Mouse (Mus musculus): ENCODE data around the gene Cbarp.
A peak's percentile ranks its signal among the peaks of the same experiment; 100 is the strongest.
"Not testable (repeated sequence)": the region's sequence is repeated elsewhere in the genome, so short reads cannot be mapped to it uniquely, and the experiment has no call there.

Cbarp gene

DNA sequence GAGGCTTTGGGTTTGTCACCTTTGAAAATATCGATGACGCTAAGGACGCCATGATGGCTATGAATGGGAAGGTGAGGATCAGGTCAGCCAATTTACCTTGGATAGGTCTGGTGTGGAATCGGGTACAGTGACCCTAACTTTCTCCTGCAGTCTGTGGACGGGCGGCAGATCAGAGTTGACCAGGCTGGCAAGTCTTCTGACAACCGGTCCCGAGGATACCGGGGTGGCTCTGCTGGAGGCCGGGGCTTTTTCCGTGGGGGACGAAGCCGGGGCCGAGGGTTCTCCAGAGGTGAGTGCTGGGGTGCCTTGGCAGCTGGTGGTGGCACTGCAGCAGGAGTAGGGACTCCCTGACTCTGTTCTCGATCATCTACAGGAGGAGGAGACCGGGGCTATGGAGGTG lies 29.4 kb upstream of the Cbarp start:
- DNase-seq, result peak in 1 of 2 experiments; percentile 37

GRCm38 (mm10) chr10:80169651-80170050 lies 29.0 kb upstream of the Cbarp start:
- DNase-seq, result no peak

DNA sequence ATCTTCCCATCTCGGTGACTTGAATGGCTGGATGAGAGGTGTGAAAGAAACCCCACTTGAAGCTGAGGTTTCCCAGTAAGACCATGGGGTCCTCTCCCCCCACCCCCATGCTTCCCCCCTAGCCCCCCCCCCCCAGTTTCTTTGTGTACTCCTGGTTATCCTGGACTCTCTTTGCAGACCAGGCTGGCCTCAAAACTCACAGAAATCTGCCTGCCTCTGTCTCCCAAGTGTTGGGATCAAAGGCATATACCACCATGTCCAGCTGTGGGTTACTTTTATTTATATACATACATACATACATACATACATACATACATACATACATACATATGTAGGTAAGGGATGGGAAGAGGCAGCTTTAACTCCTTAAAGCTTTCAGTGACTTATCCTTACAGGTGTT lies 28.4 kb upstream of the Cbarp start:
- DNase-seq, result no peak

GRCm38 (mm10) chr10:80168038-80168661 lies 27.5 kb upstream of the Cbarp start:
- peak; percentile 86 to 89 for DNase-seq

GRCm38 (mm10) chr10:80167460-80168037 lies 26.9 kb upstream of the Cbarp start:
- DNase-seq, result peak; percentile 99 to 100

DNA sequence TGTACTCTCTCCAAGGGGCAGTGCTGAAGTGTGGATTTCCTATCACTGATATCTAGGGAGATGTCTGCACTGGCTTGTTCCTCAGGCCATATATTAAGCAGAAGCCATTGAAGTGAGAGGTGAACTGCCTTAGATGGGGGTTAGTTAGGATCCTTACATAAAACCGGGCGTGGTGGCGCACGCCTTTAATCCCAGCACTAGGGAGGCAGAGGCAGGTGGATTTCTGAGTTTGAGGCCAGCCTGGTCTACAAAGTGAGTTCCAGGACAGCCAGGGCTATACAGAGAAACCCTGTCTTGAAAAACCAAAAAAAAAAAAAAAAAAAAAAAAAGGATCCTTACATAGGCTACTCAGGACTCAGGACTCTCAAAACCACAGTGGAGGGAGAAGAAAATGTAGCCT lies 25.5 kb upstream of the Cbarp start:
- not testable (repeated sequence) for DNase-seq

- DNase-seq, result peak; percentile 9 to 48
These were observed 24.9 kb upstream of the Cbarp start, which contains the start of gene Cirbp for GRCm38 (mm10) chr10:80165392-80166128. Gene Cirbp (plus strand): TSS chr10:80165985.

- peak; percentile 90 for DNase-seq
These were observed 24.3 kb upstream of the Cbarp start for GRCm38 (mm10) chr10:80164998-80165344.

DNA sequence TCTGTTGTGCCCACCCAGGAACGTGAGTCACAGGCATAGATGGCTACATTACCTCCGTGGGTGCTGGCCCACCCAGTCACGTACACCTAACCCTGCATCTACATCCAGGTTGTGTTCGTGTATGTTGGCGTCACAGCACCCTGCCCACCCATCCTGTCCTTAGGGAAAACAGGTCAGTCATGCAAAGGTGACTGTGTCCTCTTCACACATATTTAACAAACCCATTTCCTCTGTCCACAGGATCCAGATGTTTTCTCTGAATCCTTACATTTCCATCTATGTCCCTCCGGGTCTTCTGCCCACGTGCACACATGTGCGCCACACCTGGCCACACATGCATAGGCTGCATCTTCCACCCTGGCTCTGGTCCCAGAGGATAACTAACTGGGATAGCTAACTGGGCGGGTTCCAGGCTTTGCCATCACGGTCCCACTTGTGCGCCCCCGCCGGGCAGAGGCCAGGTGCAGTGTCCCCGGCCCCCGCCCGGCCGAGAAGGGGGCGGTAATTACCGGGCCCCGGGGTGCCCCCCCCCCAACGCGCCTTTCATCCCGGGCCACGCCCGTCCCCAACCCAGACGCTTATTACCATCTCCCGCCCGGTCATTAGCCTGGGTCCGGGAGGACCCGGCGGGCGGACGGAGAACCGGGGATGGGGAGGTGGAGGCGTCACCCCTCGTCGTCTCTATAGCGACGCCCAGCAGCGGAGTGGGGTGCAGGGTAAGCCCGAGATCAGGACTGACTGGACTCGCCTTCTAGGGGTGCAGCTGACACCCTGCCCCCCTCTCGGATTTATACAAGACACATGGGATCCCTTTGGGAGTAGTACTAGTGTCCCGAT lies 23.7 kb upstream of the Cbarp start:
- no peak for DNase-seq

- DNase-seq, result no peak
These were observed 23.1 kb upstream of the Cbarp start for GRCm38 (mm10) chr10:80163721-80164120.

DNA sequence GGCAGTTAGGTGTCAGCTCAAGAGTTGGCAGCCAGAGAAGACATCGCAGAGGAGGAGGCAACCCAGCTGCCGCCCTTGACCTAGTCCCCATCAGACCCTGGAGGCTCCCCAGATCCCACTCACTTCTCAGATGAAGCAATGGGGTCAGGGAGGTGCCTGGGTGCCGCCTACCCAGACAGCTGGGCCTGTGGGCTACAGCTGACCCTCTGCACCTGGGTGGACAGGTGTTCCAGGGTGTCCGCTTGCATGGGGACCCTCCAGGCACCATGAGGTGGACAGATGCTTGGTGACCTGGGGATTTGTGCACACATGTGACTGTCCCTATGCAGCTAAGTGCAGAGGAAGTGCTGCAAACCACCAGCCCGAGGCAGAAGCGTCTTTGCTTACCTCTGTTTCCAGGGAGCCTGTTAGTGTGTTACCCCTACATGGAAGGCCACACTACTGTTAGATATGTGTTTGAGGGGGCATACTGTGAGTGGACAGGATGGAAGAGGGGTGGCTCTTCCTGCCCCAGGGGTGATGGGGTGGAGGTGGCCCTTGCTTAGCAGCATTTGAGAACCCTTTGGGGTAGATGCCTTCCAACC lies 22.2 kb upstream of the Cbarp start:
- peak in 1 of 2 experiments; percentile 37 for DNase-seq

- no peak for DNase-seq
These were observed 21.6 kb upstream of the Cbarp start for GRCm38 (mm10) chr10:80162243-80162608.

DNA sequence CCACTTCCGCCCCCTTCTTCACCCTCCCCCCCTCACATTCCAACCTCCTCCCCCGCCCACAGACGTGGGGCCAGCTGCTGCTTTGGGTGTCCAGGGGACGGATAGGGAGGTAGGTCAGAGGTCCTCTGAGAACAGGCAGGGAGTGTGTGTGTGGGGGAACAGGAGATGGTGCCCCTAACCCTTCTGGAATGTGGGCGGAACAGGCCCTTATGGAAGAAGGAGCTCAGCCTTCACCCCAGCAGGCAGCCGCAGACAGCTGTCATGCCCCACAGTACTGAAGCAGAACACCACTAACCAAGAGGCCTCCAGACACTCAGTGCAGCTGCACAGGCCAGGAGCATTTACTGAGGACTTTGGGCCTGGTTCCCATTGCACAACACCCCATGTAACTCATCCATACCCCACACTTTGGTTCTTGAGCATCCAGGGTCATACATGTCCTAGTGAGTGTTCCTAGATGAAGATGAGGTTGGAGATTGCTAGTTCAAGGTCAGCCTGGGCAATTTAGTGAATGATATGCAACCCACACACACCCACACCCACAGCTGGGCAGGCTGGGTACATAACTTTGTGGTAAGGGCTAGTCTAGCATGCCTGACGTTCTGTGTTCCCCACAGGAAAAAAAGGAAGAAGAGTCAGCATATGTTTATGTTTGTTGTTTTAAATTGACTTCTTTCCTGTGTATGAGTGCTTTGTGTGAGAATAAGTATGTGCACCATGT lies 21.0 kb upstream of the Cbarp start:
- peak in 1 of 2 experiments; percentile 55 for DNase-seq

DNA sequence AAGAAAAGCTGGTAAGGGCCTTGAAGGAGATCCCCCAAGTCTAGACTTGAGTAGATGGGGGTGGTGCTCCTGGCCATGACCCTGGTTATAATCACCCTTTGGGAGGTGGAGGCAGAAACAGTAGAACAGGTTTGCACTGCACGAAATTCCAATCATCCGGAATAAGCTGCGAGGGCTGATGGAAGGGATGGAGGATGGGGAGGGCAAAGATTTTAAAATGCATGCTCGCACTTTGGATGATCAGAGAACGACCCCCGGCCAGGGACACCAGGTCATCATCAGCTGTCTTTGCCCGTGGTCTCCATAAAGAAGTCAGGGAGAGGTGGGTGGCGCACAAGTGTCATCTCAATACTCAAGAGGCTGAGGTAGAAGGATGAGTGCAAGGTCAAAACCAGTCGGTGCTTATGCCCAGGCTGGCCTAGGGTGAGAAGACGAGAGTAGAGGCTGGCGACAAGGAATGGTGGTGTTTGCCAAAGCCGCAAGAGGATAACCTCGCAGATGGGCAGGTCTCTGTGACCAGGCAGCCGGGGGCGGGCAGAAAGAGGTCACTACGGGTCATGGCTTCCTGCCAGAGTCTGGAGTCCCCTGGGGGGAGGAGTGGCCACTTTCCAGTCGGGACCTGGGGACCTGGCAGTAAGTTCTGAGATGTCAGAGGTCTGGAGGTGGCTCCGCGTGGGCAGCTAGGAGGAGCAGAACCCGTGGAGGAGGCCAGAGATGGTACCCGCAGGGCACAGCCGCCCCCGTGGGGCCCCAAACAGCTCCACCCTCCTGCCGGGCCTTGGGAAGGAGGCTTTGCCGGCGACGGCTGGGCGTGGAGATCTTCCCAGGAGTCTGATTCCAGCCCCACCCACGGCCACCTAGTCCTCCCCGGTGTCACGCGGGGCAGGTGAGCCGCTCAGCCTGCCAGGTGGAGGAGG lies 20.1 kb upstream of the Cbarp start:
- DNase-seq, result peak in 1 of 2 experiments; percentile 72

GRCm38 (mm10) chr10:80159561-80160454 lies 19.2 kb upstream of the Cbarp start:
- DNase-seq, result peak; percentile 99 to 100

DNA sequence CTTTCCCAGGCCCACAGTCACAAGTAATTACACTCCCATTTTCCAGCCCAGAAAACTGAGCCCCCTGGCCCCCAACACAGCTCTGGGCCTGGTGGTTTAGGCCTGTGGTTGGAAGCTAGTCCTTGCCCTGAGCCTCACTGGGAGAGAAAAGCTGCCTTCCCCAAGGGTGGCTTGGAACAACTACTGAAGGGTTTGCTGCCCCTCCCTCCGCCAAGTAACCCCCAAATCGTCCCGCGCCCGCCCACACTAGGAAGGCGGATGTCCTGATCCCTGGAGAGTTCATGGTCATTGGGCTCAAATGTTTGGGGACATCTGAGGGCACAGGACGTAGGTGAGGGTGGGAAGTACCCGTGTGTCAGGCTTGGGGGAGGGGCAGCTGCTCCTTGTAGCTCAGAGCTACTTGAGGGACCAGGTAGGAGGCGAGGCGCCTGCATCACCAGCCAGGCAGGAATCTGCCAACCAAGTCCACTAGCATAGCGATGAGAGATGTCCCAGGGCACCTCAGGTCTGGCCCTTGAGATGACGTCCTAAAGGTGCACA lies 18.5 kb upstream of the Cbarp start:
- peak; percentile 69 to 79 for DNase-seq

- peak; percentile 71 to 81 for DNase-seq
These were observed 17.8 kb upstream of the Cbarp start for GRCm38 (mm10) chr10:80158307-80158986.

DNA sequence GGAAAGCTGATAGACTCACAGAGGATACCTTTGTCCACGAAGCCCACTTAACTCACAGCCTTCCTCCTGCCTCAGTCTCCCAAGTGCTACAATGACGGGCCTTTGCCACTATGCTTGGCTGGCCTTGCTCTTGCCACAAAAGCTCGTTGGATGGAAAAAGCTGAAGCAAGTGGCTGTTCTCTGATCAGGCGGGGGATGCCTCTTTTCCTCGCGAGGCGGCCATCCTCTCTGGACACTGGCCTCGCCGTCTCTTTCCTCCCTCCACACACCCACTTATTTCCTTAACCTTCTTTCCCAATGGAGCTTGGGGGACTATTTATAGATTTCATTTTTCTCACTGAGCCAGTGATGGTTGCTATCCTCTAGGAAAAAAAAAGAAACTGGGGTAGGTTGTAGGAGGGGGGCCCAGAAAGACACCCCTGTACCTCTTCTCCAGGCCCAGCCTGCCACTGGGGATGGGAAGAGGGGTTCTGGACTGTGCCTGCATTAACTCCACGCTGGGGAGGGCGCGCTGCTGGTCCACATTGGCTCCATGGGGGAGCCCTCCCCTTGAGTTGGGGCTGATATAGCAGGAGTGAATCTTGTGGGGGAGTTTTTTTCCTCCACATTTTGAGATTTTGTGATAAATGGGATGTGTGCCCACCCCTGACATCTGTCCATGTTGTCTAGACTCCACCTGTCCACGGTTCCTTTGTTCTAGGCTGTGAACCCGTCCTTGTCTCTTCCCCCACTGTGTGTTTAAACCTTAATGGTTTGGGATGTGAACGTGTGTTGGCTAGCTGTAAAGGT lies 16.7 kb upstream of the Cbarp start:
- DNase-seq, result peak in 1 of 2 experiments; percentile 42

All from thymus, postnatal 36 days (tissue).